Mouse (Mus musculus): ENCODE measurements around the gene Nfe2l2.

Nfe2l2 gene

GRCm38 (mm10) chr2:75687040-75687749 lies 17.2 kb downstream of the Nfe2l2 start:
- peak; percentile 52 for DNase-seq (ENCODE audit: low read depth, low spot score)

GRCm38 (mm10) chr2:75685458-75685861 lies 19.0 kb downstream of the Nfe2l2 start:
- DNase-seq (ENCODE audit: low read depth, low spot score), result no peak

- DNase-seq (ENCODE audit: low read depth, low spot score), result no peak
These were observed 19.9 kb downstream of the Nfe2l2 start for GRCm38 (mm10) chr2:75684526-75684925.

- peak; percentile 97 for DNase-seq (ENCODE audit: low read depth, low spot score)
These were observed 21.3 kb downstream of the Nfe2l2 start for GRCm38 (mm10) chr2:75682978-75683709.

GRCm38 (mm10) chr2:75681439-75681838 lies 23.0 kb downstream of the Nfe2l2 start:
- no peak for DNase-seq (ENCODE audit: low read depth, low spot score)

- no peak for DNase-seq (ENCODE audit: low read depth, low spot score)
These were observed 24.5 kb downstream of the Nfe2l2 start for GRCm38 (mm10) chr2:75679947-75680346.

GRCm38 (mm10) chr2:75676567-75676966 lies 27.9 kb downstream of the Nfe2l2 start:
- no peak for DNase-seq (ENCODE audit: low read depth, low spot score)

GRCm38 (mm10) chr2:75672561-75672960 lies 31.9 kb downstream of the Nfe2l2 start:
- no peak for DNase-seq (ENCODE audit: low read depth, low spot score)

GRCm38 (mm10) chr2:75671337-75671660 lies 33.1 kb downstream of the Nfe2l2 start:
- DNase-seq (ENCODE audit: low read depth, low spot score), result no peak

GRCm38 (mm10) chr2:75670446-75671336 lies 33.8 kb downstream of the Nfe2l2 start:
- DNase-seq (ENCODE audit: low read depth, low spot score), result peak; percentile 61

GRCm38 (mm10) chr2:75669491-75670445 lies 34.7 kb downstream of the Nfe2l2 start:
- DNase-seq (ENCODE audit: low read depth, low spot score), result peak; percentile 80

GRCm38 (mm10) chr2:75661106-75661505 lies 43.3 kb downstream of the Nfe2l2 start:
- DNase-seq (ENCODE audit: low read depth, low spot score), result no peak

- peak; percentile 67 for DNase-seq (ENCODE audit: low read depth, low spot score)
These were observed 44.0 kb downstream of the Nfe2l2 start for GRCm38 (mm10) chr2:75660255-75660948.

GRCm38 (mm10) chr2:75659629-75659960 lies 44.8 kb downstream of the Nfe2l2 start:
- DNase-seq (ENCODE audit: low read depth, low spot score), result peak; percentile 87

GRCm38 (mm10) chr2:75658727-75659628 lies 45.5 kb downstream of the Nfe2l2 start, which contains the start of gene Hnrnpa3:
Gene Hnrnpa3 (plus strand): TSS chr2:75659261.
- DNase-seq (ENCODE audit: low read depth, low spot score), result peak; percentile 99

- peak; percentile 84 for DNase-seq (ENCODE audit: low read depth, low spot score)
These were observed 46.3 kb downstream of the Nfe2l2 start for GRCm38 (mm10) chr2:75657907-75658691.

- no peak for DNase-seq (ENCODE audit: low read depth, low spot score)
These were observed 47.5 kb downstream of the Nfe2l2 start for GRCm38 (mm10) chr2:75656924-75657323.

GRCm38 (mm10) chr2:75654679-75655078 lies 49.8 kb downstream of the Nfe2l2 start:
- no peak for DNase-seq (ENCODE audit: low read depth, low spot score)

GRCm38 (mm10) chr2:75653150-75653549 lies 51.3 kb downstream of the Nfe2l2 start:
- no peak for DNase-seq (ENCODE audit: low read depth, low spot score)
